Mouse (Mus musculus) brain, embryonic 18.5 days (tissue): ENCODE data around the gene Gm17428.
"Not testable (repeated sequence)": the region's sequence is repeated elsewhere in the genome, so short reads cannot be mapped to it uniquely, and the experiment has no call there.

Experiments
- DNase-seq: peaks from one replicate; pipeline ENCODE4 v3.0.0-alpha.2; 2012; ENCODE audit warnings: low read depth, low spot score

Gm17428 gene

GRCm38 (mm10) chr14:54976633-54977032, at the start of gene Gm17428:
Gene Gm17428 (plus strand): TSS chr14:54976933.
- no peak for DNase-seq

- no peak for DNase-seq
These were observed 49.4 kb upstream of the Gm17428 start for GRCm38 (mm10) chr14:54927296-54927695.

DNA sequence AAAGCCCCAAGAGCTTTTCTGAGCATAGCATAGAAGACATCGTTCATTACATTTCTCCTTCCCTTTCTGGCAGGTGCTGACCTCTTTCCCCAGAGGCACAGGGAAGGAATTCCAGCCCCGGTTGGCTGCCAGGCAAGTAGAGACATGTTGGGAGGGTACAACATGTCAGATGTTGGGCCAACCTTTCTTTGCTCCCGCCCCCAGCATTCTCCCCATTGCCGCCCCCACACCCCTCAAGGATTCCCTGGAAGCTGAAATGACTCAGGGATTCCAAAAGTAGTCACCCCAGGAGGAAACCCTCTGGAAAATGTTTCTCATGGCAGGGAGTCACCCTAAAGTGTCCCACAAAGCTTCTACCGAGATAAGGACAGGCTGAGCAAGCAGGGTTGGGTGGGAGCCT, 46.9 kb upstream of the Gm17428 start:
- DNase-seq, result no peak

DNA sequence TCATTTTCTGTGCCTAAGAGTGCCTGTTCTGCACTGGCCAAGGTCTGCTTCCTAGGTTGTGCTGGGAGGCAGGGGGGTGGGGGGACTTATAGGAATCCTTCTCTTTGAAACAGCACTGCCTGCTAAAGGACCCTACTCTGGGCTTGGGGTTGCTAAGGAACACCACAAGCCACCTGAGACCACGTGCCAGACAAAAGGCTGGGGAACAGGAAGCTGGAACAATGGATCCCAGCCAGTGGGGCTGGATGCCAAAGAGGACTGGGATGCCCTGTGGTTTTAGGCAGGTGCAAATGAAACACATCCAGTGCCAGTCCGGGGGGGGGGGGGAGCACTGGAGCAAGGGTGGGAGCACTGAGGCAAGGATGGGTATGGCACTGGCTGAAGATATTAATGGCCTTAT, 46.3 kb upstream of the Gm17428 start:
- DNase-seq, result no peak

DNA sequence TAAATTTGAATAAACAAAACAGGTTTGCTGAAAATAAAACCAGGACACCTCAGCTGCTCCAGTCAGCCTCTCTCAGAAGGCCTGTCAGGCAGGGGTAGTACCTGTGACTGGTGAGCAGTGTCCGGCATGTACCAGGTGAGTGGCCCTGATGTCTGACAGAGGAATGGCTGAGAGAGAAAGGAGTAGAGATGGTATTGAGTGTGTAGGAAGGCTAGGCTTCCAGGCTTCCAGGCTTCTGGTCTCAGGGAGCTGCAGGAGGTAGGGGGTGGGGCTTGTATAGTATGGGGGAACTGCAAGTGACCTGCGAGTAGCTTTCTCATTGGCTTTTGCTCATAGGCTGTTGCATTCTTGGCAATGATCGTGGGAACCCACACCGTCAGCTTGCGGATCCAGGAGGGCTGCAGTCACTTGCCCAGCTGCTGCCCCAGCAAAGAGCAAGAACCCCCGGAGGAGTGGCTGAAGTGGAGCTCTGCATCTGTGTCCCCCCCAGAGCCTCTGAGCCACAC, 44.0 kb upstream of the Gm17428 start, which contains the start of gene Il25:
TSS of gene Il25 (plus strand) at position 51 of the 506 bp plus-strand sequence.
- no peak for DNase-seq

DNA sequence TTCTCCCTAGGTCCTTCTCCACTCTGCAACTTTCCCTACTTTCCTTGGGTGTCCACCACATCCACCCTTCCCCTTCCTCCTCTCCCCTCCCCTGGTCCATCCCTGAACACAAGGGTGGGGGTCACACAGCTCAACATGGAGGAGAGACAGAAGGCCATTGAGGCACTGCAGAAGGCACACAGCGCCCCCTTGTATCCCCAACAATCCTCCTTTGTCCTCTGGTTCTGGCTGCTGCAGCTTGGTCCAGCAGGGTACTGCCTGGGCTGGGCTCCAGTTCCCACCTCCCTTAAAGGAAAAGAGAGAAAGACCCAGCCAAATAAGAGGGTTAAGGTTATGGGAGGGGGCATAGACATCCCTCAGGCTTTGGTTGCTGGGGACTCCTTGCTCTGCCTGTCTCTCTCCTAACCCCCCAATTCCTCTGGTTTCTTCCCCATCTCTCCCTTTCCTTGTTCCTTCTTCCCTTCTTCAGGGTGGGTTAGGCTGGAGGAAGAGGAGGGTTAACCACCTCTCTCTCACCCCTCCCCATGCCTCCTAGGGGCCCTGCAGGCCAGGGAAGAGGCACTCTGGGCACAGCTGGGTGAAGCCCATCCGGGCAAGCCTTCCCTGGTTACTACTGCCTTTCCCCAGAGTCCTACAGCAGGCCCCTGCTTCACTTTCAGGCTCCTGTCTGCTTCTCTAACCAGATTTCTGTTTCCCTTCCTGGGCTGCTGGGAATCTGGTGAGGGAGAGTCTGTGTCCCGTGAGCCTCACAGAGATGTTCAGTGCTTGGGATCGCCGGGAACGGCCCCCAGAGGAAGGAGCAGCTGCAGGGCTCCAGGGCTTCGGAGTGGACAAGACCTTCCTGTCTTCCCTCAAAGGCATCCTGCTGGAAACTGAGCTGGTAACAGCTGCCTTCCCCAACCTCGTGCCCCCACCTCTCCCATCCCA, 40.6 kb upstream of the Gm17428 start, which contains the start of gene Cmtm5:
TSS of gene Cmtm5 (plus strand) at position 358 of the 927 bp plus-strand sequence.
- no peak for DNase-seq

DNA sequence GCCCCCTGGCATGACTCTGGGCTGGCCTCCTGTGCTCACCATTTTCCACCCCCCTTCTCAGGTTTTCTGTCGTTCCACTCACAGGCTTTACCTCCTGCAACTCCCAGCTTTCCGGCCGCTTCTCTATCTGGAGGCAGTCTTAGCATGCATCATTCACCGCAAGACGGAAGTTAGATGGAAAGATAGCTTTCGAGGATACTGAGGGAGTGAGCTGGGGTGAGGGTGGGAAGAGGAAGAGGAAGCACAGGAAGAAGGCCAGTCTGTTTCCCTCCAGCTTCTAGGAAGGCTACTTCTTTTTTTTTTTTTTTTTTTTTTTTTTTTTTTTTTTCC, 39.9 kb upstream of the Gm17428 start:
- no peak for DNase-seq

DNA sequence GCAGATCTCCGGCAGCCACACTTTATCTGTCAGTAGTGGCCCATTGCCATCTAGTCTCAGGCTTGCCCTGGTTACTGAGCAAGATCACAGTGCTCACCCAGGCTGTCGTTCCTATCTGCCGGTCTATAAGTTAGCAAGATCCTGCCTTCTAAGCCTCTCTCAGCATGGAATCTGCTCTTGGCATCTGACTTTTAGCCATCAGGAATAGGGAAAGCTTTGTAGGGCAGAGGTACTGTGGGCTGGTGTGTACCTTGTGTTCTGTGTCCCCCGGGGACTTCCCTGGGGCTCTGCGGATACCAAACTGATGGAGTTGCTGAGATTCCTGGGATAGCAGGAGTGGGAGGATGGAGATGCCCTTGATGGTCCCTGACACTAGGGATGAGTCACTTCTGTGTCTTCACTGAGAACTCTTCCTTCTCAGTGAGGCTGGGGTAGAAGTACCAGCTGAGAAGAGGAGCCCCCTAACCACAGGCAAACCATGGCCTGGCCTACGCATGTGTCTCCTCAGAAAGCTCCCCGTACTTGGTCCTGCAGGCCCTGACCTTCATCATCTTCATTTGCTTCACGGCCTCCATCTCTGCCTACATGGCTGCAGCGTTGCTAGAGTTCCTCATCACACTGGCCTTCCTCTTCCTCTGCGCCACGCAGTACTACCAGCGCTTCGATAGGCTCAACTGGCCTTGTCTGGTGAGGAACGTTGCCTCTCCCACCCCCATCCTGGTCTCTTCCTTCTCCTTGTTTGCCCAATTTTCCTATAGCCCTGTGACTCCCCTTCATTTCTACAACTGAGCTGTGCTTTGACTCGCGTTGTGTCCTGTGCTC, 39.2 kb upstream of the Gm17428 start:
- no peak for DNase-seq

GRCm38 (mm10) chr14:54938431-54939219, 38.1 kb upstream of the Gm17428 start:
- no peak for DNase-seq

DNA sequence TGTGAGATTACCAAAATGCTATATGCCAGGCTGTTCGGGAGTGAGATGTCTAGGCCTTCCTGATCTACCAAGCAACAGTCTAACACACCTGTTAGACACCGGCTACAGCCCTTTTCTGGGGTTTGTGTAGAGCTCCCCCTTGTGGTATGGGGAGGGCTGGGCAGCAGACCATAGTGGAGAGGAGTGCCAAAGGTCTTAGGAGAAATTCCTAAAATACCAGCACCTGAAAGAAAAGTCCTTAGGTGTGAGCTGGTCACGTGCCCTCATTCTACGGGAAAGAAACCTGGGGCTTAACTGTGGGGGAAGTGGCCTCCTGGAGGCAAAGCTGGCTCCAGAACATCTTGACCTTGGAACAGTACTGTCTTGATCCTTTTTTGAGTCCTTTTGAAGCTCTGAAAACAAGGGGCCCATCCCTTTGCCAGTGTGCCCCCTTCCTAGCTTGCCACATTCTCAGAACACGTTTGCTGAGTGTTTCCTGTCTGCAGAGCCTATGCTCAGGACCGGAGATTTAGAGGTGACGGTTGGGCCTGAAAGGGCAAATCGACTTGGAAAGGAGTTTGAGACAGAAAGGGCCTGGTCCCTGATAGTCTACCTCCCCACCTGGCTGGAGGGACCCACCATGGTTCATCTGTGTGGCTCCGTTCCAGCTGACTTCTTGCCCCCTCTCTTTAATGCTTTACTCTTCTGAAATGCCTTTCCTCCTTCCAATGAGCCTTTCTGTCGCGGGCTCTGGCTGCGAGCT, 37.1 kb upstream of the Gm17428 start:
- no peak for DNase-seq

GRCm38 (mm10) chr14:54940176-54940530, 36.6 kb upstream of the Gm17428 start:
- no peak for DNase-seq

- no peak for DNase-seq
These were observed 35.4 kb upstream of the Gm17428 start for GRCm38 (mm10) chr14:54941024-54941978.

DNA sequence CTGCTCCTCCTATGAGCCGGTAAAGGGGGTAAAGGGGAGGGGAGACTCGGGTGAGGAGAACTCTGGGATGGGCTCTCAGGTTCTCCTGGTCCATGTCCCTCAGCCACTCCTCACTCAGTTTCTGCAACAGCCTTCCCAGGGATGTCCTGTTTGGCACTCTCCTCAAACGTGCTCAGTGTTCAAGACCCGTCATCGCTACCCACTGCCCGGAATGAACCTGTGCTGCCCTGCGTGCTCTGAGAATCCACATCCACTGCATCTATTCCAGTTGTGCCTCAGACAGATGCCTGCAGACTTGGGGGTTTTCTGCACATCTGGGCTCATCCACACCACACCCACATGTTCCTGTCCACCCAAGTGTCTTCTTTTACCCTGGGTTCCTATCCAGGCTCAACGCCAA, 34.3 kb upstream of the Gm17428 start:
- no peak for DNase-seq

DNA sequence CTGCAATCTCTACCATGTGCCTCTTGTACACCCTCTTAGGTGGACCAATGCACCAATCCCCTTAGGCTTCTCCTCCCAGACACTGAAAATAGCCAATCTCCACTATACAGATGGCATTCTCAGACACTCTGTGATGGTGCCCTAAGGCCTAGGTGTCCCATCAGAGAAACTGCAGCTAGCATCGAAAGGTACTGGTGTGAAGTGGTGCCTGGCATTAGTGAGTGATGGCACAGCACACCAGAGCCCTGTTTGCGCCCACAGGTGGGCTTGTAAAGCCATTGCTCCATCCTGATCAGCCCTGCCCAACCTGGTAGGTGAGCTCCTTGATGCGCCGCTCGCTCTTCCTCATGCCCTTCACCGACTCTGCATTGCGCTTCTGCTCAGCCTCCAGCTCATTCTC, 32.8 kb upstream of the Gm17428 start:
- DNase-seq, result no peak

GRCm38 (mm10) chr14:54944939-54945338, 31.8 kb upstream of the Gm17428 start:
- DNase-seq, result no peak

- no peak for DNase-seq
These were observed 30.6 kb upstream of the Gm17428 start for GRCm38 (mm10) chr14:54945975-54946704.

DNA sequence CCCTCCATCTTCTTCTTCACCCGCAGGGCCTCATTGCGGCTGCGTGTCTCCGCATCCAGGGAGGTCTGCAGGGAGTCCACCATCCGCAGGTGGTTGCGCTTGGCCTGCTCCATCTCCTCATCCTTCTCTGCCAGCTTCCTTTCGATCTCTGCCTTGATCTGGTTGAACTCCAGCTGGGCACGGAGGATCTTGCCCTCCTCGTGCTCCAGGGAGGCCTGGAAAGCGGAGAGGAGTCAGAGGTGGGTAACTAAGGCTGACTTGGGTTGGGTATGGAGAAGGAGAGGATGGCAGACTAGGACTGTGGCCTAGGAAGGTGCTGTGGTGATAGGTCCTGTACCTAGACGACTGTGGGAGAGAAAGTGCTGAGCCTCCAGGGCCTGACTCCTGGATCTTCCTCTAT, 29.7 kb upstream of the Gm17428 start:
- not testable (repeated sequence) for DNase-seq

GRCm38 (mm10) chr14:54948781-54949180, 28.0 kb upstream of the Gm17428 start:
- DNase-seq, result no peak

GRCm38 (mm10) chr14:54950493-54950892, 26.2 kb upstream of the Gm17428 start:
- DNase-seq, result no peak
